Mouse (Mus musculus) lung, adult 2 months (tissue): ENCODE measurements around the gene Fthl17e. TPM values are rescaled to one million over a fixed set of nuclear protein-coding genes. Genes with fewer than 3 reads are reported as not detected.
"Not testable (repeated sequence)": the region's sequence is repeated elsewhere in the genome, so short reads cannot be mapped to it uniquely, and the experiment has no call there.

Experiments
- DNase-seq: peaks from one replicate; pipeline ENCODE4 v3.0.0; 2022
- H3K4me1 ChIP-seq: fragments of 200-500 bp; 2 replicates; pipeline ENCODE4 v1.6.1; 2011; ENCODE audit warnings: low read length; ENCODE audit not compliant: control insufficient read depth, insufficient read depth
- H3K4me3 ChIP-seq: fragments of 200-500 bp; replicated peaks from 2 replicates; pipeline ENCODE3; 2011; ENCODE audit warnings: low read depth, mild to moderate bottlenecking, control low read depth, low read length; ENCODE audit errors: extremely low read depth
- CTCF ChIP-seq: fragments of 200-500 bp; IDR thresholded peaks from 2 replicates; pipeline ENCODE4 v1.5.1; 2011; ENCODE audit warnings: mild to moderate bottlenecking, low read length, control low read depth; ENCODE audit not compliant: insufficient read depth
- POLR2A ChIP-seq: fragments of 200-500 bp; IDR thresholded peaks from 2 replicates; pipeline ENCODE4 v1.6.1; 2011; ENCODE audit warnings: low read depth, mild to moderate bottlenecking, control low read depth, low read length, borderline replicate concordance; ENCODE audit errors: extremely low read depth
- WGBS: fragments of 180-500 bp; shearing (Covaris S2); methylation state at CpG from one replicate; pipeline ENCODE4 v1.1.7; 2018; 5-methylcytosine and 5-hydroxymethylcytosine counted together
- polyA plus RNA-seq: library from polyadenylated mRNA; depleted of rRNA; stranded (reverse); fragments of >200 nt; gene quantifications from 2 replicates; pipeline ENCODE4 v1.2.3, GENCODE M21; 2012; rRNA removed

Gene Fthl17e
- polyA plus RNA-seq: not detected in 2 replicates

DNA sequence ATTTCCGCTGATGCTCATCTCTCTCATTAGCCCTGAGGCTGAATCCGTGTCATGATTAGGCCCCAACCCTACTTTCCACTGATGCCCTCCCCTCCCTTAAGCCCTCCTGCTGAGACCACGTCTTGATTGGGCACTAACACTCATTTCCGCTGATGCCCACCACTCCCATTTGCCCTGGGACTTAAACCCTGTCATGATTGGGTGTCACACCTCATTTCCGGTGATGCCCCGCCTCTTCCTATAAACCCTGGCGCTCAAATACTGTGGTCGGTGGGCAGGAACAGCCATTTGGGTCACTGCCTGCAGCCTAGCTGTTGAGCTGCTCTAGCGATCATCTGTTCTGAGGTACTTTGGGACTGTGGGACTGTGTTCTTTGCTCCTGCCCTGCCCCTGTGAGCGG is at the start of gene Fthl17e:
TSS of gene Fthl17e (plus strand) at position 301 of the 400 bp plus-strand sequence.
- WGBS: 100% methylated on average over 1 of the region's 10 CpGs
- not testable (repeated sequence) for H3K4me1 ChIP-seq, H3K4me3 ChIP-seq, DNase-seq

DNA sequence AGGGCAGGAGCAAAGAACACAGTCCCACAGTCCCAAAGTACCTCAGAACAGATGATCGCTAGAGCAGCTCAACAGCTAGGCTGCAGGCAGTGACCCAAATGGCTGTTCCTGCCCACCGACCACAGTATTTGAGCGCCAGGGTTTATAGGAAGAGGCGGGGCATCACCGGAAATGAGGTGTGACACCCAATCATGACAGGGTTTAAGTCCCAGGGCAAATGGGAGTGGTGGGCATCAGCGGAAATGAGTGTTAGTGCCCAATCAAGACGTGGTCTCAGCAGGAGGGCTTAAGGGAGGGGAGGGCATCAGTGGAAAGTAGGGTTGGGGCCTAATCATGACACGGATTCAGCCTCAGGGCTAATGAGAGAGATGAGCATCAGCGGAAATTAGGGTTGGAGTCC is 46.6 kb upstream of the Fthl17e start, which contains the start of gene Fthl17d:
TSS of gene Fthl17d (minus strand) at position 101 of the 400 bp plus-strand sequence.
- H3K4me1 ChIP-seq, H3K4me3 ChIP-seq, DNase-seq: not testable (repeated sequence)
- no CpG with 5 or more reads among the region's 9 CpGs for WGBS

DNA sequence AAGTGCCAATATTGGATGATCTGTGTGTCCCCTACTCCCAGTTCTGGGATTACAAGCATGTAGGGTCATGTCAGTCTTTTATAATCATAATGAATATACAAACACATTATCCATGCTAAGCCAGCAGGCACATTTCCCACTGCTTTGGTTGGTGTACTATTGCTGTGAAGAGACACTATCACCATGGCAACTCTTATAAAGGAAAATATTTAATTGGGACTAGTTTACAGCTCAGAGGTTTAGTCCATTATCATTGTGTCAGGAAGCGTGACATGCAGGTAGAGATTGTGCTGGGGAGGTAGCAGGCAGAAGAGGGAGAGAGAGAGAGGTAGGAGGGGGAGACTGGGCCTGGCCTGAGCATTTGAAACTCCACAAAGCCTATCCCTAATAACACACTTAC is 17.2 kb upstream of the Fthl17e start:
- DNase-seq: no peak
- Histone ChIP-seq H3K4me1 (no peaks in the 10 kb centered on the region), H3K4me3 (no peak overlapping the region)
- TF ChIP-seq CTCF: no peak
- no peak for TF ChIP-seq POLR2A
- 29% methylated on average over 1 of the region's 1 CpGs for WGBS

DNA sequence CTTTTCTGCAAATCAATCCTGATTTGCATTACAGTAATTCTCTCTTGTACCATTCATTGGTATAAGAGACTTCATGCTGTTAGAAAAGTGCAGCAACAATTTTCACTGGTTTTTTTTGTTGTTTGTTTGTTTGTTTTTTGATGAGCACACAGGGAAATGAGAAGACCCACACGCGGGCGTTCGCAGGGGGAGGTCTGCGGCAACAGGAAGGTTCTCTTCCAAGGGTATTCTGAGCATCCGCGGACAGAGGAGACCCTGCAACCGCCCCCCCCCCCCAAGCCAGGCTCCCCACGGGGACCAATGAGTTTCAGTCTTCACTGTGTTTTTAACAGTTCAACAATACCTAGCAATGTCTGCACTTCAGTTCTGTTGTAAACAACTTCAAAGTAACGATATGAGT is 13.8 kb upstream of the Fthl17e start:
- Histone ChIP-seq H3K4me1 (no peaks in the 10 kb centered on the region), H3K4me3 (no peak overlapping the region)
- no peak for TF ChIP-seq CTCF
- no peak for TF ChIP-seq POLR2A
- no peak for DNase-seq
- 61% methylated on average over 10 of the region's 10 CpGs for WGBS

DNA sequence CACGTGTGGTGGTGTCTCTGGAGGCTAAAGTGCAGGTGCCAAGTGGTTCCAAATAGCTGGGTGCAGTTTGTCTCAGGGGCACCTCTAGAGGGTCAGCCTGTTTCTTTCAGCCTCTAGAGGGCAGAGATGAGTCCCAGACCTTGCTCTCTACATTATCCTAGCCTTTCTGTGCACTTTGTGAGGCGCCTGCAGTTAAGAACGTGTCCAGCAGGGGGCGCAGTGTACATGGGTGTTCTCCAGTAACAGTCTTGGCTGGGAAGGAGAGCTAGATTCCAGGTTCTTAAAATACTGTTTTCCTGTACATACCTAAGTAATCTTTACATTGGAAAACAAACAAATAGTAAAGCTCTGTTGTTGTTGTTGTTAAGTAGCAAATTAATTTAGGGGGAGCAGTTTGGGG is 8.3 kb downstream of the Fthl17e start:
- not testable (repeated sequence) for H3K4me3 ChIP-seq, DNase-seq, H3K4me1 ChIP-seq
- WGBS: 34% methylated on average over 3 of the region's 4 CpGs

DNA sequence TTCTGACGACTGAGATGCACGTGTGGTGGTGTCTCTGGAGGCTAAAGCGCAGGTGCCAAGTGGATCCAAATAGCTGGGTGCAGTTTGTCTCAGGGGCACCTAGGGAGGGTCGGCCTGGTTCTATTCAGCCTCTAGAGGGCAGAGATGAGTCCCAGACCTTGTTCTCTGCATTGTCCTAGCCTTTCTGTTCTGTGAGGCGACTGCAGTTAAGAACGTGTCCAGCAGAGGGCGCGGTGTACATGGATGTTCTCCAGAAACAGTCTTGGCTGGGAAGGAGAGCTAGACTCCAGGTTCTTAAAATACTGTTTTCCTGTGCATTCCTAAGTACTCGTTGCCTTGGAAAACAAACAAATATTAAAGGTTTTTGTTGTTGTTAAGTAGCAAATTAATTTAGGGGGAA is 27.7 kb downstream of the Fthl17e start:
- DNase-seq: peak; percentile 20
- H3K4me3 ChIP-seq: not testable (repeated sequence)
- 33% methylated on average over 9 of the region's 9 CpGs for WGBS

DNA sequence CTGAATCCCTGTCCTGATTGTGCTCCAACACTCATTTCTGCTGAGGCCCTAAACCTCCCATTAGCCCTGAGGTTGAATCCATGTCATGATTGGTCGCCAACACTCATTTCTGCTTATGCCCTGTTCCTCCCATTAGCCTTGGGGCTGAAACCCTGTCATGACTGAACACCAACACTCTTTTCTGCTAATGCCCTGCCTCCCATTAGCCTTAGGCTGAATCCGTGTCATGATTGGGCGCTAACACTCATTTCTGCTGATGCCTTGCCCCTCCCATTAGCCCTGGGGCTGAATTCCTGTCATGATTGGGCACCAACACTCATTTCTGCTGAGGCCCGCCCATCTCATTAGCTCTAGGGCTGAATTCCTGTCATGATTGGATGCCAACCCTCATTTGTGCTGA is 28.8 kb downstream of the Fthl17e start:
- H3K4me1 ChIP-seq: no peaks in the 10 kb centered on the region
- 85% methylated on average over 4 of the region's 4 CpGs for WGBS
- no peak overlapping the region for H3K4me3 ChIP-seq
- no peak for TF ChIP-seq CTCF
- no peak for TF ChIP-seq POLR2A
- no peak for DNase-seq

More for the DNA sequence above, 27.7 kb downstream of the Fthl17e start:
- 0 out of 2 replicates have a peak, but pooled peaks have one; percentile 7 for TF ChIP-seq CTCF
- H3K4me1 ChIP-seq: not testable (repeated sequence)

DNA sequence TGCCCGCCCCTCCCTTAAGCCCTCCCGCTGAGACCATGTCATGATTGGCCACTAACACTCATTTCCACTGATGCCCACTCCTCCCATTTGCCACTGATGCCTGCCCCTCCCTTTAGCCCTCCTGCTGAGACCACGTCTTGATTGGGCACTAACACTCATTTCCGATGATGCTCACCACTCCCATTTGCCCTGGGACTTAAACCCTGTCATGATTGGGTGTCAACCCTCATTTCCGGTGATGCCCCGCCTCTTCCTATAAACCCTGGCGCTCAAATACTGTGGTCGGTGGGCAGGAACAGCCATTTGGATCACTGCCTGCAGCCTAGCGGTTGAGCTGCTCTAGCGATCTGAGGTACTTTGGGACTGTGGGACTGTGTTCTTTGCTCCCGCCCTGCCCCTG is 29.4 kb downstream of the Fthl17e start, which contains the start of gene Fthl17f:
TSS of gene Fthl17f (plus strand) at position 301 of the 400 bp plus-strand sequence.
- not testable (repeated sequence) for H3K4me1 ChIP-seq, DNase-seq, H3K4me3 ChIP-seq
- WGBS: 84% methylated on average over 11 of the region's 11 CpGs

DNA sequence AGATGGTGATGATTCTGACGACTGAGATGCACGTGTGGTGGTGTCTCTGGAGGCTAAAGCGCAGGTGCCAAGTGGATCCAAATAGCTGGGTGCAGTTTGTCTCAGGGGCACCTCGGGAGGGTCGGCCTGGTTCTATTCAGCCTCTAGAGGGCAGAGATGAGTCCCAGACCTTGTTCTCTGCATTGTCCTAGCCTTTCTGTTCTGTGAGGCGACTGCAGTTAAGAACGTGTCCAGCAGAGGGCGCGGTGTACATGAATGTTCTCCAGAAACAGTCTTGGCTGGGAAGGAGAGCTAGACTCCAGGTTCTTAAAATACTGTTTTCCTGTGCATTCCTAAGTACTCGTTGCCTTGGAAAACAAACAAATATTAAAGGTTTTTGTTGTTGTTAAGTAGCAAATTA is 44.4 kb downstream of the Fthl17e start:
- DNase-seq: peak; percentile 52
- H3K4me3 ChIP-seq, H3K4me1 ChIP-seq: not testable (repeated sequence)
- 19% methylated on average over 10 of the region's 10 CpGs for WGBS
- TF ChIP-seq CTCF: peak; percentile 26; the same call in 1 of the 2 replicates

Other genes with a start within 250 kb of the Fthl17e start
- gene Ssxb5, start 229.8 kb upstream of the Fthl17e start, polyA plus RNA-seq: not detected in 2 replicates
- not detected in 2 replicates for gene Gm6592, start 189.5 kb upstream of the Fthl17e start, polyA plus RNA-seq
- not detected in 2 replicates for gene Gm5751, start 159.2 kb upstream of the Fthl17e start, polyA plus RNA-seq
- gene B630019K06Rik, start 141.1 kb upstream of the Fthl17e start, polyA plus RNA-seq: 1.6 and 3.2 TPM in 2 replicates
- gene Fthl17b, start 70.5 kb upstream of the Fthl17e start, polyA plus RNA-seq: not detected in 2 replicates
- gene Fthl17c, start 56.9 kb upstream of the Fthl17e start, polyA plus RNA-seq: not detected in 2 replicates
- gene Fthl17d, start 46.7 kb upstream of the Fthl17e start, polyA plus RNA-seq: not detected in 2 replicates
- gene Fthl17f, start 29.5 kb downstream of the Fthl17e start, polyA plus RNA-seq: not detected in 2 replicates
- not detected in 2 replicates for gene 4930402K13Rik, start 71.1 kb downstream of the Fthl17e start, polyA plus RNA-seq
- gene Lancl3, start 166.4 kb downstream of the Fthl17e start, polyA plus RNA-seq: 0.27 and 0.28 TPM in 2 replicates
- gene Gm14862, start 223.4 kb downstream of the Fthl17e start, polyA plus RNA-seq: not detected in 2 replicates
- 0.67 and 0.90 TPM in 2 replicates for gene Xk, start 239.3 kb downstream of the Fthl17e start, polyA plus RNA-seq